Mouse (Mus musculus) heart, adult 2 months (tissue): Measurements from ENCODE around the gene Btg3. TPM values are rescaled to one million over a fixed set of nuclear protein-coding genes. Genes with fewer than 3 reads are reported as not detected.

Experiments used
- DNase-seq, 2 experiments: peaks; one replicate each; pipeline ENCODE4 v3.0.0; 2021
- H3K27ac ChIP-seq: fragments of 200-600 bp; 2 replicates; pipeline ENCODE4 v1.8.1; 2022
- H3K27me3 ChIP-seq: fragments of 200-500 bp; 2 replicates; pipeline ENCODE4 v1.6.1; 2012; ENCODE audit warnings: mild to moderate bottlenecking, low read length, inconsistent platforms, mixed read lengths; ENCODE audit not compliant: control insufficient read depth, insufficient read depth
- H3K36me3 ChIP-seq: fragments of 200-500 bp; 2 replicates; pipeline ENCODE4 v1.6.1; 2012; ENCODE audit warnings: low read length, inconsistent platforms; ENCODE audit not compliant: control insufficient read depth, insufficient read depth
- H3K4me1 ChIP-seq: fragments of 200-500 bp; 2 replicates; pipeline ENCODE4 v1.6.1; 2011; ENCODE audit warnings: low read length; ENCODE audit not compliant: control insufficient read depth, insufficient read depth
- H3K4me3 ChIP-seq: fragments of 200-600 bp; 2 replicates; pipeline ENCODE4 v1.8.1; 2022
- H3K79me2 ChIP-seq: fragments of 200-500 bp; replicated peaks from 2 replicates; pipeline ENCODE4 v1.6.1; 2012; ENCODE audit warnings: mild to moderate bottlenecking, inconsistent platforms, low read length, moderate library complexity, mixed read lengths; ENCODE audit not compliant: control insufficient read depth, insufficient read depth
- H3K9ac ChIP-seq: fragments of 200-500 bp; 2 replicates; pipeline ENCODE4 v1.6.1; 2012; ENCODE audit warnings: low read depth, mild to moderate bottlenecking, control low read depth, inconsistent platforms, low read length, mixed read lengths
- CTCF ChIP-seq: fragments of 200-600 bp; IDR thresholded peaks from 2 replicates; pipeline ENCODE4 v1.8.1; 2022; ENCODE audit warnings: antibody characterized with exemption, mild to moderate bottlenecking, moderate library complexity
- EP300 ChIP-seq: fragments of 200-500 bp; IDR thresholded peaks from 2 replicates; pipeline ENCODE4 v1.6.1; 2011; ENCODE audit warnings: low read depth, low read length, control low read depth; ENCODE audit not compliant: insufficient read depth
- POLR2A ChIP-seq: fragments of 200-500 bp; IDR thresholded peaks from 2 replicates; pipeline ENCODE4 v1.6.1; 2011; ENCODE audit warnings: mild to moderate bottlenecking, low read depth, low read length, control low read depth; ENCODE audit not compliant: insufficient read depth
- WGBS: fragments of 180-500 bp; shearing (Covaris S2); methylation state at CpG from one replicate; pipeline ENCODE4 v1.1.7; 2018; 5-methylcytosine and 5-hydroxymethylcytosine counted together
- intact Hi-C: fragments of 180-260 bp; cut with DNase I; formaldehyde crosslinking; loops from one replicate; pipeline ENCODE4 v1.15.1; 2025
- polyA plus RNA-seq: library from polyadenylated mRNA; depleted of rRNA; stranded (reverse); fragments of >200 nt; gene quantifications from 2 replicates; pipeline ENCODE4 v1.2.3, GENCODE M21; 2012; rRNA removed
- total RNA-seq, 2 experiments: library from RNA; stranded (reverse); gene quantifications; 2 replicates each; pipeline ENCODE4 v1.2.3; 2021

The Btg3 gene
- total and polyA plus RNA-seq, 3 experiments: 1.7 to 7.1 (median 6.8) TPM

DNA sequence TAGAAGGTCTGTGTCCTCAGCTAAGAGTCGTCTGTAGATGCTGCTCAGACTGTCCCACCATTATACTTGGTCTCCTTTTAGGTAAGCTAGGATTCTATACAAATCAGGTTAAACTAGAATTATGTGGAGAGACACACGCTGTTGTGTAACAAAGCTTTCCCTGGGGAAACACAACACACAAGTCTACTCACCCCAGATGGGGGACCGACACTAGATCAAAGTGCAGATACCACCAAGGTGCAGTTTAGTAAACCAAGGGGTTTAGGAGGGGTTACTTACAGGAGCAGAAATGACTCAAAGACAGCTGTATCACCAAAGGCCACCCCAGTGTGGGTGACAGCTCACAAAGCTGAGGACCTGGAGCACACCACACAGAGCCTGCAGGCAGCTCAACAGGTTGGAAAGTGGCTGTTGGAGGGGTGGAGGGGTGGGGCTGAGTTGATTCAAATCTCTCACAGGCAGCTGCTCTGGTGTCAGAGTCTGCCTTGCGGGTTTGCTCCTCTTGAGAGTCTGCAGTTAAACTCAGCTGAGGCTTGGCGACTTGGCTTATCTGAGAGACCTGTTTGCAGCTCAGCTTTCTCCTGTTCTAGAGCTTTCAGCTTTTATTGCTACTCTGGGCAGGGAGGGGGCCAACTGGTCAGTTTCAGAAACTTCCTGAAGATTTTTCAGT, 82.3 kb downstream of the Btg3 start:
- Histone ChIP-seq H3K9ac (no peak overlapping the region), H3K27ac (no peak overlapping the region), H3K27me3 (no peaks in the 10 kb centered on the region), H3K4me3 (no peak overlapping the region), H3K36me3 (no peaks in the 10 kb centered on the region), H3K79me2 (no peaks in the 10 kb centered on the region), H3K4me1 (no peaks in the 10 kb centered on the region)
- intact Hi-C loops: no loop called here
- 48% methylated on average over 5 of the region's 5 CpGs for WGBS
- DNase-seq: no peak
- no peak for TF ChIP-seq EP300
- TF ChIP-seq CTCF: no peak
- TF ChIP-seq POLR2A: no peak

DNA sequence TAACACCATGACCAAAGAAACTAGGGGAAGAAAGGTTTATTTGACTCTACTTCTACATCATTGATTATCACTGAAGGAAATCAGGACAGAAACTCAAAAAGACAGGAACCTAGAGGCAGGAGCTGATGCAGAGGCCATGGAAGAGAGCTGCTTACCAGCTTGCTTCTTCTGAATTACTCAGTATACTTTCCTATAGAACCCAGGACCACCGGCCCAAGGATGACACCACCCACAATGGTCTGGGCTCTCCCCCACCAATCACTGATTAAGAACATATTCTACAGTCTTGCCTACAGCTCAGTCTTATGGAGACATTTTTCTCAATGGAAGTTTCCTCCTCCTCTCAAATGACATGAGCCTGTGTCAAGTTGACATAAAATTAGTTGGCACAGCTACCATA, 82.9 kb downstream of the Btg3 start:
- Histone ChIP-seq H3K36me3 (no peaks in the 10 kb centered on the region), H3K4me1 (no peaks in the 10 kb centered on the region), H3K4me3 (no peak overlapping the region), H3K27ac (no peak overlapping the region), H3K79me2 (no peaks in the 10 kb centered on the region), H3K27me3 (no peaks in the 10 kb centered on the region), H3K9ac (no peak overlapping the region)
- 91% methylated on average over 1 of the region's 1 CpGs for WGBS
- intact Hi-C loops: no loop called here
- TF ChIP-seq EP300: no peak
- no peak for TF ChIP-seq CTCF
- no peak for TF ChIP-seq POLR2A
- DNase-seq: no peak

DNA sequence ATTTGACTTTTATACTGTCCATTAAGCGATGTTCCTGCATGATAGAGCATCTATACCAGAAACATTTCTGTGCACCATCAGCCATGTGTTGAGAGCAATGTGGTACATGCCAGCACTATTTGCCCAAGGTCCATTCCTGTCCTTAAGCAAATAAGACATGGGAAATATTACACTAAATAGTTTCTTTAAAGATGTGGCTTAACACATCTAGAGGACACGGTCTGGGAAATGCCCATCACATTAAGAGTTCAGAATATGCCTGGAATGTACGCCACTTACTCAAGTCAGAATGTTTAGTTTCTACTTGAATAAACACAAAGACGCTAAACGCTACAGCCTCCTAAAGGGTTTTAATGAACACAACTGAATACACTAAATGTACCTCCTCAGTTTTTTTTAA, 93.8 kb downstream of the Btg3 start:
- no peaks in the 10 kb centered on the region for H3K27me3 ChIP-seq
- intact Hi-C loops: no loop called here
- no peak for DNase-seq
- no peak for TF ChIP-seq EP300
- TF ChIP-seq CTCF: no peak
- TF ChIP-seq POLR2A: no peak
- H3K36me3 ChIP-seq: no peaks in the 10 kb centered on the region
- no peak overlapping the region for H3K27ac ChIP-seq
- H3K9ac ChIP-seq: no peak overlapping the region
- WGBS: 81% methylated on average over 5 of the region's 5 CpGs
- no peaks in the 10 kb centered on the region for H3K79me2 ChIP-seq
- H3K4me1 ChIP-seq: no peaks in the 10 kb centered on the region
- H3K4me3 ChIP-seq: no peak overlapping the region

Other genes starting within 250 kb of the Btg3 start
- gene Cxadr, start 75.7 kb downstream of the Btg3 start, total RNA-seq: 10 to 100 TPM; 40.5 to 43.8 TPM
- 13.8 and 34.4 TPM in 2 replicates for gene Cxadr, start 75.7 kb downstream of the Btg3 start, polyA plus RNA-seq
- 1 to 10 TPM; 3.5 to 4.5 TPM for gene D16Ertd472e, start 199.5 kb upstream of the Btg3 start, total RNA-seq
- gene D16Ertd472e, start 199.5 kb upstream of the Btg3 start, polyA plus RNA-seq: 1.3 and 2.1 TPM in 2 replicates